Mouse (Mus musculus): ENCODE measurements around the gene Zfp827.

Gene Zfp827

DNA sequence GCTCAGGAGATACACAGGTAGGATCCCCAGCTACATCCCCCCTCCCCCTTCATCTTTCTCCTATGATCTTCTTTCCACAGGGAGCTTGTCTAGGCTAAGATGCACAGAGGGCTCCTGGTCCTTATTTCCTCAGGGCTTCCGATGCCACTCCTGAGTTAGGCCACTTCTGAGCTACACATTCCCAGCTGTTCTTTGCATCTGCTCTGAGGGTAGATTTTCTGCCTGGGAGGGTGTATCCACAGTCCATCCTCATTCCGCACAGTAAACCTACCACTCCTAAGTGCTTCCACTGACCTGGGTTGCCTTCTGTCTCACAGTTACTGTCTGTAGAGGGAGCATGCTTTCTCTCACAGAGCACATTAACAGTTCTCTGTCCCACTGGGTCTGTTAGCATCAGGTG, 37.7 kb downstream of the Zfp827 start:
- no peak for DNase-seq (ENCODE audit: low read depth)

DNA sequence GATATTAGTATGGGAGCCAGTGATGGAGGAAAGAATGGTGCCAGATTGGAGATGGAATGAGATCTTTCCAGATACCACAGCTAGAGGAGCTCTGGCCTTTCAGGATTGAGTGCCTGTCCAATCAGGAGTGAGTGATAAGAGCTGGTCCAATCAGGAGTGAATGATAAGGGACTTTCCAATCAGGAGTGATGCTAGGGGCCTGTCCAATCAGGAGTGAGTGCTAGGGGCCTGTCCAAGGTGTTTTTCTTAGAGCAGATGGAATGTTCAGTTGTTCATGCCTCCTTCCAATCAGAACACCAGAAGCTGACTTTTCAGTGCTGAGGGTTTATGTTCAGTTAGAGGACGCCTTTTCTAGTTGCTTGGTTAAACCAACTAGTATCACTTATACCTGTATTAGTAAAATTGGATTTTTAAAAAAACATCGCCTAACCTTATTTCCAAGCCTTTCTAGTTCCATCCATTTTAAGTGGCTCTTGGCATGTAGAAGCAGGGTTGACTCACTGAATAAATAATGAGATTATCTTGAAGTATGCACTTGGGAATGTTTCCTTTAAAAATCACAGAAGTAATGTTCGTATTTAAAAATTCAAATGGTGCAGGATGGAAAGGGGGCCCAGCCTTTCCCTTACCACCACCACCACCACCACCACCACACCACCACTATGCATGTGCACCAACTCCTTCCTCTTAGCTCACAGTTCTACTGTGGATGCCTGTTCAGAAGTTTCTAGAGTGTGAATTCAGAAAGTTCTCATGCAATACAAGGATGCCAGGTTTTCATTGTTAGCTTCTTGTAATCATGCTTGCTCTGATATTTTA, 39.8 kb downstream of the Zfp827 start:
- no peak for DNase-seq (ENCODE audit: low read depth)

DNA sequence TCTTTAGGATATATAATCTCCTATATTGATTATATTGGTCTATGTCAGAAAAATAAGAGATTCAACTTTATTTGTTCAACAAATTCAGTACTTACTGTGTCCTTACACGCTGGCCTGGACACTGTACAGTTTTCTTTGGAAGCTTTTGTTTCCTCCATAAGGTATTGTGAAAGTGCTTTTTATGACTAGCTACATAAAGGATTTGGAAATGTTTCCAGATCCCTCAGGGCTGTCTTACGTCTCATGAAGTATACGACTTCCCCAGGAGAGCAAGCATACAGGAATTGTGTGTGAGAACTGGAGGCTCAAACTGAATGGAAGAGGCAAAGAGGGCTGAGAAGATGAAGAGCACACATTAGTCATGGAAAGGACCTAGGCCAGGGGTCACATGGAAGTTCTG, 45.1 kb downstream of the Zfp827 start:
- DNase-seq (ENCODE audit: low read depth), result no peak

DNA sequence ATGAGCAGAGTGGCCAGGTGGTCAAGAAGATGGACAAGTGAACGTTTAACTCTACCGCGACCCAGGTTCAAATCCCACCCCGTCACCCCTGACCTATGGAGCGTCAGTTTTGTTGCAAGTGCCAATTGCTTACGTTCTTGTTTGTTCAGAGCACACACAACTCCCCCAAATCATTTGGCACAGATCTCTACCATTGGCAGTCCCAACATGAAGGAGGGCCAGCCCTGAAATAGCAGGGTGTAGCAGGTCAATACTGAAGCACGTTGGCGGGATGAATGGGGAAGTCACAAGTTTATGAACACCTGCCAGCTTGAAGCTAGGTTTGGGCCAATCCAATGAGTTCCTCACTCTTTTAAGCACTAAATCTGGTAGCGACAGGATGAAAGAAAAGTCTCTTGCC, 46.7 kb downstream of the Zfp827 start:
- DNase-seq (ENCODE audit: low read depth), result no peak

DNA sequence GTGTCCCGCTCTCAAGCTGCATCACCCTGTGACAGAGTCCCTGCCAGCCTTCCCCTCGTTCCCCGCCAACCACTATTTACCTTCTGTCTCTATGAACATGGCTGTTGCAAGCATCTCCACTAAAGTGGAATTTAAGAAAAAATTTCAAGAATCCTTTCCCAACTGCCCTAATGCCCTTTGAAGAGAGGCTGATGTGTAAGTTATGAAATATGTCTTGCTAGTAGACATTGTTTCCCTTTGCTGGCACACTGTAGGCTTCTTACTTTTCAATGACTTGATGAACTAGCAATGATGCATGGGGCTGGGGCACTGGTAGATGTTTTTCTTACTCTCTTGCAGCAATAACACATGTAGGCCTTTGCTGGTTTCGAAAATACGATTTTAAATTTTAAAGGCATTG, 49.0 kb downstream of the Zfp827 start:
- DNase-seq (ENCODE audit: low read depth), result no peak

DNA sequence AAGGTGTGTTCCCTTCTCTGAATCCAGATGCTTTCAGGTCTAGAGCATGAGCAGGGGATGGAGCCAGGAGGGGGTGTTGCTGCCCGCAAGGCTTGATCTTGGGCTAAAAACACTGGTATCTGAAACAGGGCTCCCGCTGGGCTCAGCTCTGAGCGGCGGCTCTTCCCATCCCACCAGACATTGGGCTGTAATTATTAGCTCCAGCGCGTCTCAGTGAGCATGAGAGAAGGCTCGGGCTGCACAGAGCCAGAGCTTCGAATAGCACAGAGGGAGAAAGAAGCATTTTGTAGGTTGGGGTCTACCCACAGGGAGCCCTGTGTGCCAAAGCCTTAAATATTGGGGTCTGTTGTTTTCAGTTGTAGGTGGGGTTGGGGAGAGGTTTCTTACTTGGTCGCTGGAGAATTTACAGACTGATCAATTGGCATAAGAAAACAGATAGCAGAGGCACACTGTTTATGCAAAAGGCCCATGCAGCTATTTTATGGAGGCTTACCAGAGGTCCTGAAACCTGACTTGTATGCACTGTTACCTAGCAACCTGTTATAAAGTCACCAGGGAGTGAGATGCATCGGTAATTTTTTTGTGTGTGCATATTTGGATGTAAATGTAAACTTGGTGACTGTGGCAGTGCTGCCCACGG, 50.4 kb downstream of the Zfp827 start:
- DNase-seq (ENCODE audit: low read depth), result no peak

DNA sequence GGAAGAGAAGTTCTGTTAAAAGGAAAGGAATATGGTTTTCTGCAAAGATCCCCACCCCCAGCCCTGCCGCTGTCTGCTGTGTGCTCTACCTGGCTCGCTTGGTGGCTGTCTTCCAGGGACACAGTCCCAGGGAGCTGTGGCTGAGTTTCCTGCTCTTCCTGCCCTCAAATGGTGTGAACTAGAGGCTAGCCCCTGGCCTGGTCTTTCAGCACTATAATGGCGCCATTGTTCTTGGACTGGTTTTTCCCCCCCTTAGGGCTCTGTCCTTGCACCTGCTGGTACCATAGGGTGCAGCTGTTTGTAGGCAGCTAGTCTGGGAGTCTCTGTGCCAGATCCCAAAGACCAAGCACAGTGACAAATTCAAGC, 50.9 kb downstream of the Zfp827 start:
- no peak for DNase-seq (ENCODE audit: low read depth)

DNA sequence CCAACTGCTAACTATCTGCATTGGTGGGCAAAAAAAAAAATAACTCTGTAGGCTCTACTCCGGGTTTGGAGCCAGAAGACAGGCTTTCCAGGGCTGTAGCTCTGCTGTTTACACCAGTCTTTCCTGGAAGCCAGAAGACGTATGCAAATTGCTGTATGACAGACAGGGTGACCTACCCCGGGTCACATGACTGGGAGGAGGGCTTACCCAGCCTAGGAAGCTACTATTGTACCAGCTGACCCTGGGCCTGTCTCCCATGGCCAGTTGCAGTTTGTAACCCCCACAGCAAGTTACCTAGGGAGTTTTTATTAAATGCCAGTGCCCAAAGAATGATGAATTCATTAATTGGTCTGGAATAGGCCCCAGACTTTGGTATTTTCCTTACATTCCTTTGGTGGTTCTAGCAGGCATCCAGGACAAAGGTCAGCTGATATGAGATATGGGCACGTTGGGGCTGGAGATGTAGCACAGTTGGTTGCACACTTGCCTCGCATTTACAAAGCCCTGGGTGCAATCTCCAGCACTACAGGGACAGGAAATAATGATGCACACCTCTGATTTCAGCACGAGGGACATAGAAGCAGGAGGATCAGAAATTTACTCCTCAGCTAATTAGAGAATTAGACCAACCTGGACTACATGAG, 52.0 kb downstream of the Zfp827 start:
- DNase-seq (ENCODE audit: low read depth), result no peak

DNA sequence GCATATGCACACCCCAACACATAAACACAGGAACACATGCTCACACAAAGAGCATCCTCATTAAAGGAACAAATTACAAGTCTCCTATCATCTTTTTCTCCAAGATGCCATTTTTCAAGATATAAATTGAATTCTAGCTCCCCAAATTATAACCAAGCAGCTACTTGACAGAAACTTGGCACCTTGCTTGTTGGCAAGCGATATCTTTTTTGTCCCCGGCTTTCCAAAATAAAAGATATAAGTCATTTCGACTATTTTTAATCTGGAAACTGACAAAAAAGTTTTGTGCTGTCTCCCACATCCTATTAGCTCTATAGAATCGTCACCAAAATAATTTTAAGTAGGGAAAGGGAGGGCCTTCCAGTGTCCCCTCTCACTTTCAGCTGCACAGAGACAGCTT, 53.1 kb downstream of the Zfp827 start:
- no peak for DNase-seq (ENCODE audit: low read depth)

DNA sequence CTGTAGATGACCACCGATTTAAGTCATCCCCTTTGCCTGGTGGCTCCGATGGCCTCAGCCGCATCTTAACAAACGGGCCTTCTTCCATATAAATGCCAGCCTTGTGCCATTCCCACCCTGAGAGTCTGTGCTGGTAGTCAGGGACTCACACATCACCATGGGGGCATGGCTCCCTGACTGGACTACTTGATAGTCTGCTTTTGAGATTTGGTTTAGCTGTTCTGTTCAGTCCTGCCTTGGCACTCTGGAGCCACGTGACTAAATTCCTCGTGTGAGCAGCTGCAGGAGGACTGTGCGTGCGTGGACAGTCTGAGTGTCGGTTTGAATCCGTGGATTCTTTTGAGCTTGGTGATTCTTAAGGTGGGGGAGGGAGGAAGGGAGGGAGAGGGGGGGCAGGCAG, 53.7 kb downstream of the Zfp827 start:
- DNase-seq (ENCODE audit: low read depth), result no peak

DNA sequence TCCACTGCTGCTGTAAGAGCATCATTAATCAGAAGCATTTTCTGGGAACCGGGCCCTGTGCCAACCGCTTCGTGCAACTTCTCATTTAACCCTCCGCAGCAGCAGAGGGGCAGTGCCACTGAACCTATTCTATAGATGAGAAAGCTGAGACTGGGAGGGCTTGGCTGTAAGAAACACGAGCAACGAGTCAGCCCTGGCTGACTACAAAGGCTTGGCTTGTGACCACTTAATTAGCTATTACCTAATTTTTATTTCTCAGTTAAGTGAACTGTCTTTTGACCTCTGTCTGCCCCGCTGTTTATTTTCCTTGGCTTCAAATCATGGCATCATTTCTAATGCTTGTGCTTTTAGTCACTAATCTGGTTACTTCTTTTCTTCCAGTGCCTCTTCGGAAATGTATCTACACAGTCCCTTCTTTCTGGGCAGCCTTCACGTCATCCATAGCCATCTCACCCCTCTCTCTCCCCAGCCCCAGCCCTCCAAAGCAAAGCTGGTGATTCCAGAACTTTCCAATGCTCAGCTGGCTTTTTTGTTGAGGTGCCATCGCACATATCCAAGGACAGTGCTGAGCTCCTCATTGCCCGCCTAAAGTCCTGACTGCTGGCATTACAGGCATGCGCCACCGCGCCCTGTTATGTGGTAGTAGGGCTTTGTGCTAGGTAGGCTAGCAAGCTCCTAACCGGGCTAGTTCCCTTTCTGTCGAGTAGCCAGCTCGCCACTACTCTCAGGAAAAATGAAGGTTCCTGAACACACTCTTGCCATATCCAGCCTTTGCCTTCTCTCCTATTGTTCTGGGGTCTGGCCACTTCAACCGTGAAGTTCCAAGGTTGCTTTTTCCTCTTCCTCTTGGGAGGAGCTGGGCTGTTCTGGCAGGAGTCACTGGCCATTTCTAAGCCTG, 55.5 kb downstream of the Zfp827 start:
- no peak for DNase-seq (ENCODE audit: low read depth)

DNA sequence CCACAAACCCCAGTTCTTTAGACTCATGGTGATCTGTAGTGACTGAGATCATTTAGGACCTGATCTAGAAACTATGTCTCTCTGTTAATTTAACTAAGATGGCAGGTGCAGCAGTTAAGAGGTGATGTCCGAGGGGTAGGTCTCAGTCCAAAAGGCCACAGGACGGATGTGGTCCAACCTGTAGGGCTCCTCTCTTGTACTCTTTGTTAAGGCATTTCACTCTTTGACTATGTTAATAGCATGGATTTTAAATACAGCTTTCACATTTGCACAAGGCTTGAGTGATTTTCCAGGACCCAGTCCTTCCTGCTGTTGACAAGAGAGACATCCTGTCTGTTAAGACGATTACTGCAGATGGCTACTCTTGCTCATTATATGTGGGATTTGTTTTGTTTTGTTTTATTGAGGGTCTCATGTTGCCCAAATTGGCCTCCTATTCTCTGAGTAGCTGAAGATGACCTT, 56.2 kb downstream of the Zfp827 start:
- no peak for DNase-seq (ENCODE audit: low read depth)

DNA sequence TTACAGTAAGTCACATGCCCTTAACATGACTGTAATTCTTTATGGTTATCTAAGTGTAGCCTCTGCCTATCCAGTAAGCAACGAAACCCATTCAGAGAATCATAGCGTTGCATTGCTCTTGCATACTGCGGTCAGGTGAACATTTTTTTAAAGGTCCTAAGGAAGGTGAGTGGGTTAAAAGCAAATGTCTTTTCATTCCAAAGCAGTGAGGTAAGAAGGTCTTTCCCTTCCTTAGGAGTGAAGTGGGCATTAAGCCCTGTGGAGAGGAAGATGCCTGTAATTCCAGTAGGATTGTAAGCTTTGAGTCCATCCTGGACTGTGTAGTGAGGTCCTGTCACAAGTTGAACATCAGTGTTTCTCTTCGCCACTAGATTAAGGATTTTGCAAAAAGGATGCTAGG, 66.2 kb downstream of the Zfp827 start:
- DNase-seq (ENCODE audit: low read depth), result no peak

DNA sequence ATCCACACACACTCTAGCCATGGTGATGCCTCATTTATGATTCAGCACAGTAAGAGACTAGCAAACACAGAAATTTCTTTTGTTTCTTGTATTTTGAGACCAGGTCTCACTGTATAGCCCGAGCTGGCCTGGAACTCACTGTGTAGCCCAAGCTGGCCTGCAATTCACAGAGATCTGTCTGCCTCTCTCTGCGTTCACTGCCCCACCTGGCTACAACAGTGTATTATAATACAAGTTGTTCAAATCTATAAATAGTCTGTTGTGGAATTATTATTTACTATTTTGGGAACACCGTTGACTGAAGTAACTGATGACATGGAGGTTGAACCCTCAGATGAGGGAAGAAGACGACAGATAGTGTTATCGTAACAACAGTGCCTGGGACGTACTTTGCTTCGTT, 66.9 kb downstream of the Zfp827 start:
- no peak for DNase-seq (ENCODE audit: low read depth)

DNA sequence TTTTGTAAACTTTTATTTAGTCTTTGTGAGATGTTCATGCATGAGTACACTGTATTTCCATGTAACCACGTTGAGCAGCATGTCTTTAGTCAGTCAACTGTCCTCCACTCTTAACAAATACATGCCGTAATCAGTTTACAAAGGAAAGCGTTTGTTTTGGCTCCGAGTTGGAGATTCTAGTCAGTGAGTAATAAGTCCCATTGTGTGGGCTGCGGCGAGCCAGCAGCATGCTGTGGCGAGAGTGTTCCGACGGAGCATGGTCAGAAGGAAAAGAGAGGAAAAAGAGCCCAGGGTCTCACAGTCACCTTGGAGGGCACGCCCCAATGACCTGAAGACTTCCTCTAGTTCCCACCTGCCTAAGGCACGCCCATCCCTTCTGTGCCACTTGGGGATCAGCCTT, 68.7 kb downstream of the Zfp827 start:
- DNase-seq (ENCODE audit: low read depth), result no peak

DNA sequence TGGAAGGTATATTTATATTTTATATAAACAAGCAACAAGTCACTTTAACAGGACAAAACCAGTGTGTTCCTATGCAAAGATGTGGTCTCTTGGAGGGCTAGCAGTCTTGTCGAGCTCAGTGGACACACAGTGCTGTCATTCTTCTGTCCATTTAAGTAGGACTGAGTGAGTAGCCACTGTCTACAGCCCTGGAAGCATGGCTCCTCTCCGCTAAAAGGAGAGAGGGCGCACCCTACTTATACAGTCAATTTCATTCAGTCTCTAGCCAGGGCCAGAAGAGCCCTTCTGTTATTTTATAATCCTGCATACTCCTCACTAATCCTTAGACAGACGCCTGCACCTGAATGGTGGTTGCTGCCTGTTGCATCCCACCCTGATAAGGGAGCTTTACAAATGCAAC, 74.5 kb downstream of the Zfp827 start:
- DNase-seq (ENCODE audit: low read depth), result no peak

DNA sequence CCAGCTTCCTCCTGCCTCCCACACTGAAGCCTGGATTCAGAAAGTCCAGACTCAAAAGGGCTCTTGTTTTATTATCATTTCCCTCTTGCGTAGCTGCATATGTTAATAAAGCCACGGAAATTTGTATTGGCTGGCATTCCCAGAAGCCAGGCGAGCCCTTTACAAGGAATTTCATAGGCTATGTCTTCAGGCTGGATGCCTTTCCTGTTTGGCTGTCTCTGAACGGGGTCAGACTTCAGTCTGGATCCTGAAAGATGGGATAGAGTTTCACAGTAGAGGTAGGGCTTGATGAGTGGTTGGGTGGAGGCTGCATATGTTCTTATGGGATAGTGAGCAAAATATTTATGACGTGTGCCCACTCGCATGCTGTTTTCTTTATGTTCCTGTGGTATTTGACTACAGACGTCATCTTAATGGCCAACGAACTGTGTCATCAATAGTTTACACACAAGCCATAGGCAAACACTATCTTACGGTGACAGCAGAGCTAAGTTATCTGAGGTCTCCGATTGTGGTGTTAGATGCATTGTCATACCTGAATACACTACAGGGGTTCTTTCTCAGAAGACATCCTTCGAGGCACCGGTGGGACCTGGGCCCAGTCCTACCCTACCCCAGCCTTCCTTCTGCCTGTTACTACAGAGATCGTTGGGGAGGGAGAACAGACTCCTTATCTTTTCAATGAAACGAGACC, 75.1 kb downstream of the Zfp827 start:
- no peak for DNase-seq (ENCODE audit: low read depth)

DNA sequence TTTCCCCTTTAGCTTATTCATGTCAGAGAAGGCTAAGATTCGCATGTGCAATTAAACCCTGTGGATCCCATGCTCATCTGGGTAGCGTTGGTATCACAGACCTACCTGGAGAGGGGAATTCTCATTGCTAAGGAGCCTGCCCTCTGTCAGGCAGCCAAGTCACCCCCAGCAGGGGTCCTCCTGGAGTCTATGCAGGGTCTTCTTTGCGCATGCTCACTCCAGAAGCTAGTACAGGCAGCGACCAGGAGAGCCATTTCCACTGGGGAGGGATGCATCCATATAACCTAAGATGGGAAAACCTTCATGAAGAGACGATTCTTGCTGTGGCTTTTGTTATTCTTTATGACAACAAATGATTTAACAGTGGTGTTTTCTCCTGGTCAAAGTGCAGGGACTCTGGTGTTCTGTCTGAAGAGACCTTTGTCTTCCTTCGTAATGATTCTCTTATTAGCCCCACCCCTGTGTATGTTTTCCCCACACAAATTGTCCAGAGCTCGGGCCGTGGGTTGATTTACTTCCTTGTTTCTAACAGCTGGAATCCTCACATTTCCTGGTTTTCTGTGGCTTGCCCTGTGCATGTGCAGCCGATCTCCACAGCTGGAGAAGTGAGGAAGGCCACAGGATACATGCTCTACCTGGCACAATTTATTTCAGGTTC, 75.8 kb downstream of the Zfp827 start:
- no peak for DNase-seq (ENCODE audit: low read depth)

DNA sequence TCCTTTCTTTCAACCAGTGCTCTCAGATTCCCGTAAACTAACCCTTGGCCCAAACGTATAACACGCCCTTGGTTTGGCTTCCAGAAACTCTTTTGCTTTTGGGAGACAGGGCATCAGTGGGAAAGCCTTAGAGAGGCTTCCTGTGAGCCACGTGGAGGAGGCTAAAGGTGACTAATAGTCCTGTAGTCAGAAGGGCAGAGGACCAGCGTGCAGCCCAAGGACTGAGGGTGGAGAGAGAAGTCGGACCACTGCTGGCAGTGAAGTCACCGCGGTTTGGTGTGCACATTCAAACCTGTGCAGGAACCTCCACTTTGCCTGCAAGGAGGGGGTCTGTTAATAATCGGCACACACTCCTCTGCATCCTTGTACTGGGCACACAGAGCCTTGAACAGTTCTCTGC, 76.4 kb downstream of the Zfp827 start:
- no peak for DNase-seq (ENCODE audit: low read depth)

DNA sequence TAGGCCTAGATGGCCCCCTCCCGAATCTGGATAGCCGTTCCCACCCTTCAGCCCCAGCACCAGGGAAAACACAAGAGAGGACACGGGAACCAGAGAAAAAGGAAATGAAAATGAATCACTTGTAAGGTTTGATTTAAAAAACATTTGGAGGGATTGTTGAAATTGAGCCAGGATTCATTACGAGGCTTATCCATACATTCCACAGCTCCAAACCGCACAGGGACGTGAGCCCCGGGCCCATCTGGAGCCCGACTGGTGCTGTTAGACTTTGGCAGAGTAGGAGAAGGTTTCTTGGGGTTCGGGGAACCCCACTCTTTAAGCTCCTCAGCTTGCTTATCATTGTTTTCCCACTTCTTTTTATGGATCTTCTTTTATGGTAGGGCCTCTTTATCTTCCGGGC, 76.9 kb downstream of the Zfp827 start:
- no peak for DNase-seq (ENCODE audit: low read depth)

DNA sequence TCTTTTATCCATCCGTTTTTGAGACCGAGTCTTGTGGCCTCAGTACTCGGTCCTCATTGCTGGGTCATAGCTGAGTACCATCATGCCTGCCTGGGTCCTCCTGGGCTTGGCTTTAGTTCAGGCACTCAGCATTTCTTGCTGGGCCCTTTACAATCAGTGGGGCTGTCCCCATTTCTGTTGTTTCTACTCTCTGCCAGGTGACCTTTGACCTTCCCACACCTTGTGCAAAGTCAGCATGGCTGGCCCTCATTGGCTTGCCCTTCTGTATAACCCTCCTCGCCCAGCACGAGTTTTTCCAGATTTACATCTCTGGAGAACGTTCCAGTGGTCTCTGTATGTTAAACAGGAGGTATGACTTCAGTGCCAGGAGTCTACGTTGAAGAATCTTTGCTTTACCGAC, 83.2 kb downstream of the Zfp827 start:
- no peak for DNase-seq (ENCODE audit: low read depth)
